Mouse (Mus musculus) MEL (cell line): ENCODE data around the gene Chrng. TPM values are rescaled to one million over a fixed set of nuclear protein-coding genes. Genes with fewer than 3 reads are reported as not detected.

ENCODE experiments used
- DNase-seq: peaks from one replicate; pipeline ENCODE4 v3.0.0; 2011; ENCODE audit warnings: low read depth, low spot score
- H3K27ac ChIP-seq: 2 replicates; pipeline ENCODE4 v1.5.1; 2012; ENCODE audit warnings: low read depth, mild to moderate bottlenecking, control low read depth, low read length, moderate library complexity; ENCODE audit not compliant: control insufficient read depth
- H3K27me3 ChIP-seq, 2 experiments: fragments of 150-350 bp in 1 of 2; sonication (generic) in 1 of 2; 2 replicates each; pipeline ENCODE4 v1.6.1; 2012; ENCODE audit warnings: low read length in 2 of 2, mild to moderate bottlenecking in 2 of 2, improper control_type of control experiment in 1 of 2, moderate library complexity in 1 of 2; ENCODE audit not compliant: insufficient read depth in 2 of 2, control insufficient read depth in 1 of 2
- H3K36me3 ChIP-seq, 2 experiments: 2 replicates each; pipeline ENCODE4 v1.6.1; 2012 to 2014; ENCODE audit warnings: low read length in 2 of 2, improper control_type of control experiment in 1 of 2, inconsistent platforms in 1 of 2, mild to moderate bottlenecking in 1 of 2; ENCODE audit not compliant: insufficient read depth in 2 of 2, control insufficient read depth in 1 of 2
- H3K4me1 ChIP-seq, 2 experiments: fragments of 150-350 bp in 1 of 2; sonication (generic) in 1 of 2; 2 replicates each; pipeline ENCODE4 v1.6.1; 2012; ENCODE audit warnings: low read length in 2 of 2, improper control_type of control experiment in 1 of 2, mild to moderate bottlenecking in 1 of 2; ENCODE audit not compliant: insufficient read depth in 2 of 2, control insufficient read depth in 1 of 2
- H3K4me3 ChIP-seq, 2 experiments: fragments of 150-350 bp in 1 of 2; sonication (generic) in 1 of 2; 2 replicates each; pipeline ENCODE4 v1.5.1; 2012; ENCODE audit warnings: low read depth in 2 of 2, low read length in 2 of 2, mild to moderate bottlenecking in 2 of 2, moderate library complexity in 2 of 2, control low read depth in 1 of 2, improper control_type of control experiment in 1 of 2; ENCODE audit not compliant: control insufficient read depth in 1 of 2, insufficient read depth in 1 of 2
- H3K79me2 ChIP-seq: 2 replicates; pipeline ENCODE4 v1.6.1; 2012; ENCODE audit warnings: mild to moderate bottlenecking, low read length, moderate library complexity; ENCODE audit not compliant: control insufficient read depth, poor library complexity, insufficient read depth
- H3K9ac ChIP-seq: 2 replicates; pipeline ENCODE4 v1.6.1; 2012; ENCODE audit warnings: low read depth, mild to moderate bottlenecking, control low read depth, low read length, moderate library complexity; ENCODE audit not compliant: control insufficient read depth, poor library complexity, severe bottlenecking
- H3K9me3 ChIP-seq: fragments of 150-350 bp; sonication (generic); replicated peaks from 2 replicates; pipeline ENCODE4 v1.6.1; 2012; ENCODE audit warnings: mild to moderate bottlenecking, low read length, improper control_type of control experiment, moderate library complexity; ENCODE audit not compliant: insufficient read depth
- CHD1 ChIP-seq: IDR thresholded peaks from 2 replicates; pipeline ENCODE4 v1.6.1; 2012; ENCODE audit warnings: low read depth, mild to moderate bottlenecking, inconsistent platforms, low read length, improper control_type of control experiment
- CTCF ChIP-seq, 3 experiments: IDR thresholded peaks in 2 of 3; conservative IDR thresholded peaks in 1 of 3; 2 replicates each; pipeline ENCODE4 v1.5.1; 2011 to 2012; ENCODE audit warnings: low read length in 3 of 3, low read depth in 2 of 3, mild to moderate bottlenecking in 2 of 3, improper control_type of control experiment in 1 of 3, inconsistent platforms in 1 of 3, mixed read lengths in 1 of 3, moderate library complexity in 1 of 3; ENCODE audit not compliant: control insufficient read depth in 1 of 3, insufficient read depth in 1 of 3, poor library complexity in 1 of 3, severe bottlenecking in 1 of 3
- ELF1 ChIP-seq: IDR thresholded peaks from 2 replicates; pipeline ENCODE4 v1.6.1; 2014; ENCODE audit warnings: low read depth, mild to moderate bottlenecking, inconsistent platforms, low read length, improper control_type of control experiment, moderate library complexity
- ETS1 ChIP-seq: IDR thresholded peaks from 2 replicates; pipeline ENCODE4 v1.6.1; 2012; ENCODE audit warnings: low read depth, mild to moderate bottlenecking, inconsistent platforms, low read length, improper control_type of control experiment, moderate library complexity
- JUND ChIP-seq: IDR thresholded peaks from 2 replicates; pipeline ENCODE4 v1.6.1; 2011; ENCODE audit warnings: low read depth, mild to moderate bottlenecking, improper control_type of control experiment, low read length
- MAFK ChIP-seq: IDR thresholded peaks from 2 replicates; pipeline ENCODE4 v1.6.1; 2011; ENCODE audit warnings: low read depth, mild to moderate bottlenecking, low read length, improper control_type of control experiment, borderline replicate concordance
- MAX ChIP-seq: IDR thresholded peaks from 2 replicates; pipeline ENCODE4 v1.6.1; 2011; ENCODE audit warnings: low read length, improper control_type of control experiment
- MAZ ChIP-seq: IDR thresholded peaks from 2 replicates; pipeline ENCODE4 v1.6.1; 2012; ENCODE audit warnings: low read depth, mild to moderate bottlenecking, inconsistent platforms, low read length, improper control_type of control experiment
- MEF2A ChIP-seq: IDR thresholded peaks from 2 replicates; pipeline ENCODE4 v1.6.1; 2014; ENCODE audit warnings: low read depth, mild to moderate bottlenecking, inconsistent platforms, low read length, improper control_type of control experiment; ENCODE audit not compliant: poor library complexity, insufficient replicate concordance, severe bottlenecking; ENCODE audit errors: extremely low read depth
- NELFE ChIP-seq: IDR thresholded peaks from 2 replicates; pipeline ENCODE4 v1.6.1; 2011; ENCODE audit warnings: low read depth, low read length, improper control_type of control experiment
- POLR2A ChIP-seq, 2 experiments: IDR thresholded peaks; 2 replicates each; pipeline ENCODE4 v1.6.1; 2011 to 2012; ENCODE audit warnings: low read length in 2 of 2, mild to moderate bottlenecking in 2 of 2, control low read depth in 1 of 2, improper control_type of control experiment in 1 of 2, low read depth in 1 of 2, moderate library complexity in 1 of 2; ENCODE audit not compliant: control insufficient read depth in 1 of 2, insufficient read depth in 1 of 2, poor library complexity in 1 of 2
- SIN3A ChIP-seq: IDR thresholded peaks from 2 replicates; pipeline ENCODE4 v1.6.1; 2012; ENCODE audit warnings: low read length, improper control_type of control experiment, inconsistent platforms
- SMC3 ChIP-seq: IDR thresholded peaks from 2 replicates; pipeline ENCODE4 v1.6.1; 2011; ENCODE audit warnings: low read depth, low read length, improper control_type of control experiment
- TAL1 ChIP-seq: IDR thresholded peaks from 2 replicates; pipeline ENCODE4 v1.6.1; 2012; ENCODE audit warnings: mild to moderate bottlenecking, inconsistent platforms, low read length, moderate library complexity, mixed read lengths
- TBP ChIP-seq: IDR thresholded peaks from 2 replicates; pipeline ENCODE4 v1.8.0; 2011; ENCODE audit warnings: low read depth, low read length, improper control_type of control experiment
- TCF12 ChIP-seq: IDR thresholded peaks from 2 replicates; pipeline ENCODE4 v1.6.1; 2014; ENCODE audit warnings: low read depth, mild to moderate bottlenecking, inconsistent platforms, low read length, improper control_type of control experiment, moderate library complexity
- UBTF ChIP-seq: IDR thresholded peaks from 2 replicates; pipeline ENCODE4 v1.6.1; 2012; ENCODE audit warnings: low read depth, mild to moderate bottlenecking, inconsistent platforms, low read length, improper control_type of control experiment, moderate library complexity, borderline replicate concordance; ENCODE audit not compliant: insufficient read depth
- ZC3H11A ChIP-seq: IDR thresholded peaks from 2 replicates; pipeline ENCODE4 v1.6.1; 2012; ENCODE audit warnings: low read depth, mild to moderate bottlenecking, inconsistent platforms, low read length, improper control_type of control experiment
- polyA plus RNA-seq, 2 experiments: library from polyadenylated mRNA; stranded (reverse) in 1 of 2; unstranded in 1 of 2; fragments of >175 nt in 1 of 2; fragments of >200 nt in 1 of 2; gene quantifications; 2 replicates each; pipeline versions ENCODE4 v1.2.1 to v1.2.4; 2012; ENCODE audit warnings: low replicate concordance in 2 of 2, low read depth in 1 of 2; ENCODE audit not compliant: insufficient read length in 2 of 2, insufficient read depth in 1 of 2, missing spikeins in 1 of 2
- total RNA-seq: library from RNA; depleted of rRNA; stranded (reverse); fragments of 300-350 nt; gene quantifications from 2 replicates; pipeline ENCODE4 v1.2.3, GENCODE M21; 2012

Chrng gene
- total and polyA plus RNA-seq, 3 experiments, result not detected

DNA sequence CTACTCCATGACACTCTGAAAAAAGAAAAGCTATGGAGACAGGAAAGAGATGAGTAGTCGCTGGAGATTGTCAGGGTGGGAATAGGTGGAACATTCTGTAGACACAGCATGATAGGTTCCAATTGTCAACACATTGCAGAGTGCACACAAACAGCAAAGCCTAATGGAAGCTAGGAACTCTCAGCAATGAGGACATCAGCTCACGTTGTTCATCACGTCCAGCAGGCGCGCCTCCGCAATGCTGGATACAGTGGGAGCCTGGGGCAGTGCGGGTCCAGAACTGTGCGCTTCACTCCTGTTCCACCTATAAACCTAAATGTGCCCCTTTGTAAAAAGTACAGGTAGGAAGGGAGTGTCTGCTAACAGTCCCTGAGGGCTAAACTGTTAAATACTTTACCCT, 38.6 kb downstream of the Chrng start:
- H3K27me3 ChIP-seq, result no peaks in the 10 kb centered on the region
- no peaks in the 10 kb centered on the region; a peak in 1 of 4 replicates for H3K36me3 ChIP-seq
- H3K9ac ChIP-seq, result no peak overlapping the region
- no peak overlapping the region for H3K27ac ChIP-seq
- H3K9me3 ChIP-seq, result no peaks in the 10 kb centered on the region
- no peak for DNase-seq
- no peak overlapping the region for H3K4me3 ChIP-seq
- 0 out of 4 replicates have a peak, but pooled peaks cover 0 to 1% of the 10 kb centered on the region in 2 experiments for H3K4me1 ChIP-seq
- TF ChIP-seq TBP (no peak), ETS1 (no peak), MAX (no peak), NELFE (no peak), ZC3H11A (no peak), TCF12 (no peak), MAFK (no peak), JUND (no peak), POLR2A (IDR thresholded peaks at IDR 0.05; ENCODE audit: control insufficient read depth in 1 of 2, insufficient read depth in 1 of 2, low read depth in 1 of 2, low read length in 2 of 2, poor library complexity in 1 of 2) (no peak), SIN3A (no peak), ELF1 (no peak), MEF2A (no peak), CHD1 (no peak), CTCF (IDR thresholded peaks at IDR 0.05 in 2 of 3, conservative IDR thresholded peaks at IDR 0.05 in 1 of 3; ENCODE audit: control insufficient read depth in 1 of 3, insufficient read depth in 1 of 3, low read depth in 2 of 3, low read length in 3 of 3, poor library complexity in 1 of 3, severe bottlenecking in 1 of 3) (no peak), UBTF (no peak), MAZ (no peak), SMC3 (no peak)
- H3K79me2 ChIP-seq, result no peaks in the 10 kb centered on the region

DNA sequence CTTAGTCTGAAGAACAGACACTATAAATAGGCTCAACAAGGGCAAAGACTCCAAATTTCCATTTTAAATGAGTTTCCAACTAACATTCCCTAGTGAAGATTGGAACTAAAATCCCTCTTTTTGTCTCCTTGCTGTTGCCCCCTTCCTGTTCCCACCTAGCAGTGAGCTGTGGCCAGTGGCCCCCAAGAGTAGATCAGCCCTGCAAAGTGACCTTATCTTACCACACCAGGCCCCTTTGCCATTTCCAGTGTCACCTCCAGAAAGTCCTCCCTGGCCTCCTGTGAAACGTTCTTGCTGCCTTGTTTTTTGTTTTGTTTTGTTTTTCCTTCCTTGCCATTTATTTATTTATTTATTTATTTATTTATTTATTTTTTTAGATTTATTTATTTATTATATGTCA, 41.0 kb downstream of the Chrng start:
- Histone ChIP-seq H3K4me1 (0 out of 4 replicates have a peak, but pooled peaks cover 0 to 1% of the 10 kb centered on the region in 2 experiments), H3K9ac (no peak overlapping the region), H3K79me2 (no peaks in the 10 kb centered on the region), H3K36me3 (no peaks in the 10 kb centered on the region), H3K27ac (no peak overlapping the region), H3K4me3 (no peak overlapping the region), H3K9me3 (no peaks in the 10 kb centered on the region), H3K27me3 (no peaks in the 10 kb centered on the region)
- TF ChIP-seq ZC3H11A (no peak), POLR2A (IDR thresholded peaks at IDR 0.05; ENCODE audit: control insufficient read depth in 1 of 2, insufficient read depth in 1 of 2, low read depth in 1 of 2, low read length in 2 of 2, poor library complexity in 1 of 2) (no peak), TAL1 (peak; percentile 16; the same call in 1 of the 2 replicates), ETS1 (no peak)
- no peak for DNase-seq
